Mouse (Mus musculus): ENCODE measurements around the gene Mrpl49.

GRCm38 (mm10) chr19:6014991-6015510, 42.5 kb downstream of the Mrpl49 start:
- TF ChIP-seq CTCF (IDR thresholded peaks at IDR 0.05; ENCODE audit: extremely low read depth, insufficient read depth, insufficient read length, insufficient replicate concordance) (no peak), POLR2A (IDR thresholded peaks at IDR 0.05; ENCODE audit: low read depth, low read length) (peak; percentile 22; the same call in 1 of the 2 replicates)

Measured in spleen, adult 2 months (tissue).